18 mouse cellular contexts compared by ENCODE assay signal in genomic region chr1:155826803-155827395, GRCm38 (mm10). TPM values are rescaled to one million over a fixed set of nuclear protein-coding genes. Genes with fewer than 3 reads are reported as not detected.
DNase-seq lines count a peak whose midpoint lies in the region; ATAC-seq and TF ChIP-seq lines count a peak whose summit lies in the region.
"Had no signal": no experiment of that assay in that cellular context is flagged by ENCODE, and none has a peak within 500 bp of the region (broad histone marks: within the 10 kb centered on the region; RNA-seq: fewer than 3 reads in every experiment).

No protein-coding gene starts in this region.

- H3K9ac ChIP-seq in kidney, embryonic 14.5 days (ENCODE audit: low read depth, low read length) = no peak overlapping the region
- H3K9ac ChIP-seq in intestine, embryonic 16.5 days (ENCODE audit: low read depth, low read length) = no peak overlapping the region
- H3K9ac ChIP-seq in kidney, embryonic 16.5 days (replicated peaks; ENCODE audit: low read length) = no peak overlapping the region
- H3K9ac ChIP-seq in stomach, postnatal 0 days (ENCODE audit: low read length) = no peak overlapping the region
- H3K9ac ChIP-seq: forebrain, embryonic 13.5 days; hindbrain, embryonic 14.5 days; limb, embryonic 13.5 days; midbrain, embryonic 12.5 days had no signal

- TF ChIP-seq EP300 in stomach, postnatal 0 days (optimal IDR thresholded peaks at IDR 0.05) = no peak

- H3K36me3 ChIP-seq in kidney, embryonic 14.5 days (ENCODE audit: control insufficient read depth, insufficient read depth, low read length) = no peaks in the 10 kb centered on the region
- no peaks in the 10 kb centered on the region for H3K36me3 ChIP-seq in intestine, embryonic 16.5 days (ENCODE audit: control insufficient read depth, insufficient read depth, low read length)
- H3K36me3 ChIP-seq in kidney, embryonic 16.5 days (ENCODE audit: insufficient read depth, low read length) = no peaks in the 10 kb centered on the region
- no peaks in the 10 kb centered on the region for H3K36me3 ChIP-seq in stomach, postnatal 0 days (ENCODE audit: control insufficient read depth, insufficient read depth, low read length)
- H3K36me3 ChIP-seq: limb, embryonic 13.5 days; midbrain, embryonic 12.5 days had no signal

- WGBS in kidney, embryonic 14.5 days = 20% methylated on average over 5 of the region's 5 CpGs
- 36% methylated on average over 5 of the region's 5 CpGs for WGBS in intestine, embryonic 16.5 days
- WGBS in kidney, embryonic 16.5 days = 16% methylated on average over 5 of the region's 5 CpGs
- 48% methylated on average over 5 of the region's 5 CpGs for WGBS in stomach, postnatal 0 days

- no peaks in the 10 kb centered on the region for H3K9me3 ChIP-seq in kidney, embryonic 14.5 days (ENCODE audit: control insufficient read depth, low read length)
- 0 out of 2 replicates have a peak, but pooled peaks cover 3% of the 10 kb centered on the region for H3K9me3 ChIP-seq in intestine, embryonic 16.5 days (ENCODE audit: control insufficient read depth, low read length)
- no peaks in the 10 kb centered on the region for H3K9me3 ChIP-seq in kidney, embryonic 16.5 days (ENCODE audit: low read length)
- H3K9me3 ChIP-seq in stomach, postnatal 0 days (ENCODE audit: control insufficient read depth, low read length) = no peaks in the 10 kb centered on the region
- H3K9me3 ChIP-seq: forebrain, embryonic 13.5 days; midbrain, embryonic 12.5 days had no signal

- H3K27me3 ChIP-seq in kidney, embryonic 14.5 days (ENCODE audit: control insufficient read depth, insufficient read depth, low read length) = no peaks in the 10 kb centered on the region
- H3K27me3 ChIP-seq in intestine, embryonic 16.5 days (replicated peaks; ENCODE audit: control insufficient read depth, insufficient read depth, low read length) = no peaks in the 10 kb centered on the region
- no peaks in the 10 kb centered on the region for H3K27me3 ChIP-seq in kidney, embryonic 16.5 days (ENCODE audit: insufficient read depth, low read length)
- H3K27me3 ChIP-seq in stomach, postnatal 0 days (ENCODE audit: control insufficient read depth, insufficient read depth, low read length) = no peaks in the 10 kb centered on the region
- H3K27me3 ChIP-seq: forebrain, embryonic 13.5 days; limb, embryonic 13.5 days; midbrain, embryonic 12.5 days had no signal

- no peak overlapping the region for H3K4me3 ChIP-seq in kidney, embryonic 14.5 days (ENCODE audit: low read length)
- H3K4me3 ChIP-seq in intestine, embryonic 16.5 days (ENCODE audit: low read length) = no peak overlapping the region
- H3K4me3 ChIP-seq in kidney, embryonic 16.5 days (ENCODE audit: low read length) = no peak overlapping the region
- no peak overlapping the region for H3K4me3 ChIP-seq in stomach, postnatal 0 days (ENCODE audit: low read depth, low read length)
- H3K4me3 ChIP-seq: forebrain, embryonic 13.5 days; limb, embryonic 13.5 days; midbrain, embryonic 12.5 days had no signal

- no peak for TF ChIP-seq CTCF in stomach, postnatal 0 days (IDR thresholded peaks at IDR 0.05; ENCODE audit: low read depth)

- peaks cover 9% of the 10 kb centered on the region; the same call in 1 of the 2 replicates for H3K4me1 ChIP-seq in kidney, embryonic 14.5 days (ENCODE audit: control insufficient read depth, insufficient read depth, low read length)
- peaks cover 8% of the 10 kb centered on the region for H3K4me1 ChIP-seq in intestine, embryonic 16.5 days (ENCODE audit: control insufficient read depth, insufficient read depth, low read length)
- H3K4me1 ChIP-seq in kidney, embryonic 16.5 days (ENCODE audit: insufficient read depth, low read length) = peaks cover 10% of the 10 kb centered on the region
- no peaks in the 10 kb centered on the region for H3K4me1 ChIP-seq in stomach, postnatal 0 days (replicated peaks; ENCODE audit: control insufficient read depth, insufficient read depth)
- H3K4me1 ChIP-seq: forebrain, embryonic 13.5 days; limb, embryonic 13.5 days; midbrain, embryonic 12.5 days had no signal

- peak; percentile 71 for ATAC-seq in kidney, embryonic 14.5 days (ENCODE audit: low FRiP score, low TSS enrichment)
- peak; percentile 77 for ATAC-seq in intestine, embryonic 16.5 days
- ATAC-seq in kidney, embryonic 16.5 days (ENCODE audit: low FRiP score, low TSS enrichment) = peak; percentile 84
- ATAC-seq in stomach, postnatal 0 days (ENCODE audit: low FRiP score, low TSS enrichment) = peak; percentile 39
- ATAC-seq: forebrain, embryonic 13.5 days had no signal

- no peak for DNase-seq in kidney, adult 11 months
- no peak for DNase-seq in stomach, postnatal 0 days (ENCODE audit: low spot score)
- DNase-seq in heart, postnatal 4 days = no peak
- DNase-seq in natural killer cell, adult 2 months (ENCODE audit: low spot score in 2 of 2) = no peak
- DNase-seq: adrenal gland, adult 8-10 months; cerebellum, adult 11-12 months; cerebellum, postnatal 10 days; heart, postnatal 36 days; lung, adult 2 months; thymus, adult 18-20 months; thymus, postnatal 36 days had no signal

- peak overlapping the region; percentile 73; the same call in 1 of the 2 replicates for H3K27ac ChIP-seq in kidney, embryonic 14.5 days (ENCODE audit: low read depth, low read length)
- no peak overlapping the region for H3K27ac ChIP-seq in intestine, embryonic 16.5 days (ENCODE audit: low read length)
- peak overlapping the region; percentile 35 for H3K27ac ChIP-seq in kidney, embryonic 16.5 days (ENCODE audit: low read length)
- H3K27ac ChIP-seq in stomach, postnatal 0 days (replicated peaks) = no peak overlapping the region
- H3K27ac ChIP-seq: forebrain, embryonic 13.5 days; hindbrain, embryonic 14.5 days; limb, embryonic 13.5 days; midbrain, embryonic 12.5 days had no signal

- no peak overlapping the region for H3K4me2 ChIP-seq in kidney, embryonic 14.5 days (replicated peaks; ENCODE audit: low read depth, low read length)
- H3K4me2 ChIP-seq in intestine, embryonic 16.5 days (ENCODE audit: low read depth, low read length) = no peak overlapping the region
- no peak overlapping the region for H3K4me2 ChIP-seq in kidney, embryonic 16.5 days (replicated peaks; ENCODE audit: low read depth, low read length)
- no peak overlapping the region for H3K4me2 ChIP-seq in stomach, postnatal 0 days (replicated peaks; ENCODE audit: low read depth)
- H3K4me2 ChIP-seq: forebrain, embryonic 13.5 days; hindbrain, embryonic 14.5 days; limb, embryonic 13.5 days; midbrain, embryonic 12.5 days had no signal

RNA-seq across cellular contexts. Expression of gene Qsox1, which starts 14.2 kb away (rescaled TPM):
- 11.0 and 13.5 TPM in 2 replicates for polyA plus RNA-seq in kidney, embryonic 14.5 days (2014; fragmentation: Nextera tagmentation; extraction: Ambion mirVana)
- 48.6 and 49.9 TPM in 2 replicates for polyA plus RNA-seq in intestine, embryonic 16.5 days (2015; fragmentation: Nextera tagmentation; extraction: Ambion mirVana)
- 33.3 and 34.0 TPM in 2 replicates for polyA plus RNA-seq in kidney, embryonic 16.5 days (2015; fragmentation: Nextera tagmentation; extraction: Ambion mirVana)
- polyA plus RNA-seq in stomach, postnatal 0 days (2015; fragmentation: Nextera tagmentation; extraction: Ambion mirVana) = 95.7 and 98.0 TPM in 2 replicates
- 10 to 100 TPM; 76.5 to 77.4 TPM for total RNA-seq in heart, postnatal 4 days (2021)

Comparison
In these comparisons a context has a peak if more than half of its experiments do, and no peak if none do; other contexts are left out.
1. H3K27ac ChIP-seq: peak in kidney, embryonic 14.5 days (single experiment) and kidney, embryonic 16.5 days (single experiment); none in intestine, embryonic 16.5 days (single experiment) and stomach, postnatal 0 days (single experiment).
2. Peak in every context shown above with its lines, with median percentiles within 50 percentile points of each other: ATAC-seq.